Mouse (Mus musculus): ENCODE results near the gene Trim32.

- TF ChIP-seq CTCF (IDR thresholded peaks at IDR 0.05; ENCODE audit: low read depth, low read length) (no peak), POLR2A (IDR thresholded peaks at IDR 0.05; ENCODE audit: extremely low read depth, insufficient read depth, low read length) (no peak)
These were observed 37.8 kb downstream of the Trim32 start for GRCm38 (mm10) chr4:65642611-65643010.
